Mouse (Mus musculus) midbrain, embryonic 14.5 days (tissue): ENCODE results near the gene Ccdc182. TPM values are rescaled to one million over a fixed set of nuclear protein-coding genes. Genes with fewer than 3 reads are reported as not detected.

Experiments
- ATAC-seq: fragments of 200-750 bp; cut with Nextera tagmentation; 2 replicates; pipeline ENCODE4 v1.8.0; 2017; ENCODE audit warnings: moderate number of reproducible peaks, moderate library complexity; ENCODE audit not compliant: low FRiP score, low TSS enrichment
- DNase-seq: peaks from one replicate; pipeline ENCODE4 v3.0.0-alpha.2; 2015
- H3K27ac ChIP-seq: fragments of 300-500 bp; sonication (generic); replicated peaks from 2 replicates; pipeline ENCODE4 v1.5.1; 2014; ENCODE audit warnings: mild to moderate bottlenecking, low read depth, low read length, moderate library complexity
- H3K27me3 ChIP-seq: fragments of 300-500 bp; sonication (generic); 2 replicates; pipeline ENCODE4 v1.6.1; 2014; ENCODE audit warnings: low read length, control low read depth, mixed read lengths; ENCODE audit not compliant: control insufficient read depth, insufficient read depth
- H3K36me3 ChIP-seq: fragments of 300-500 bp; sonication (generic); 2 replicates; pipeline ENCODE4 v1.6.1; 2014; ENCODE audit warnings: low read length, control low read depth; ENCODE audit not compliant: control insufficient read depth, insufficient read depth
- H3K4me1 ChIP-seq: fragments of 300-500 bp; sonication (generic); 2 replicates; pipeline ENCODE4 v1.6.1; 2014; ENCODE audit warnings: mild to moderate bottlenecking, antibody characterized with exemption, low read length, control low read depth; ENCODE audit not compliant: control insufficient read depth, insufficient read depth
- H3K4me2 ChIP-seq: fragments of 300-500 bp; sonication (generic); 2 replicates; pipeline ENCODE4 v1.6.1; 2014; ENCODE audit warnings: mild to moderate bottlenecking, low read length, moderate library complexity
- H3K4me3 ChIP-seq: fragments of 300-500 bp; sonication (generic); replicated peaks from 2 replicates; pipeline ENCODE4 v1.5.1; 2014; ENCODE audit warnings: low read depth, low read length
- H3K9ac ChIP-seq: fragments of 300-500 bp; sonication (generic); replicated peaks from 2 replicates; pipeline ENCODE4 v1.6.1; 2014; ENCODE audit warnings: mild to moderate bottlenecking, low read length, moderate library complexity
- H3K9me3 ChIP-seq: fragments of 300-500 bp; sonication (generic); 2 replicates; pipeline ENCODE4 v1.6.1; 2016; ENCODE audit warnings: low read length, control low read depth, mixed read lengths; ENCODE audit not compliant: control insufficient read depth
- WGBS: fragments of 180-500 bp; shearing (Covaris S2); extraction: QIAGEN DNeasy Blood & Tissue Kit; methylation state at CpG from one replicate; pipeline ENCODE4 v1.1.7; 2014; 5-methylcytosine and 5-hydroxymethylcytosine counted together
- polyA plus RNA-seq: library from polyadenylated mRNA; unstranded; fragments of >200 nt; fragmentation: Nextera tagmentation; extraction: Ambion mirVana; gene quantifications from 2 replicates; pipeline ENCODE4 v1.2.1, GENCODE M21; 2014

Ccdc182 gene
- polyA plus RNA-seq, 1 experiment from 2014 or later: 0.59 TPM

- ATAC-seq: 0 out of 2 replicates have a peak, but pooled peaks have one; percentile 5
- Histone ChIP-seq H3K4me3 (no peak overlapping the region), H3K9me3 (no peaks in the 10 kb centered on the region), H3K27ac (peak overlapping the region; percentile 78), H3K36me3 (no peaks in the 10 kb centered on the region), H3K27me3 (no peaks in the 10 kb centered on the region), H3K4me2 (peak overlapping the region; percentile 14; the same call in 1 of the 2 replicates), H3K4me1 (peaks cover 22% of the 10 kb centered on the region), H3K9ac (no peak overlapping the region; the same call in 1 of the 2 replicates)
- 13% methylated on average over 7 of the region's 7 CpGs for WGBS
- peak; percentile 69 for DNase-seq
Observed at GRCm38 (mm10) chr11:88253514-88254167, 40.2 kb upstream of the Ccdc182 start.

DNA sequence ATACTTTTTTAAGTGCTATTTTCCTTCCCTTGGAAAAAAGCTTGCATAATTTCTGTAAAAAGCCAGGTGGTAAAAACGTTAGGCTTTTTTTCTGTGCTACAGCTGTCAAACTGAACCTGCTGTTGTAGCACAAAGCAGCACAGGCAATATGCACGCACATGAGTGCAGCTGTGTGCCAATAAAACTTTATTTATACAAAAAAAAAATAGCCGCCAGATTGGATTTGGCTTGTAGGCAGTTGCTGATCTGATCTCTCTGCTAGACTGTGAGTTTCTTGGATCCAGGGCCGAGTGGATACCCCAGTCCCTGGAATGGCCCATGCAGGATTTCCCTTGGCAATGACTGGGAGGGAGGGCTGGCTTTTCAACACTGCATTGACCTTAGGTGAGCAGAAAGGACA, 36.2 kb upstream of the Ccdc182 start:
- H3K4me3 ChIP-seq: no peak overlapping the region
- H3K9me3 ChIP-seq: no peaks in the 10 kb centered on the region
- no peak overlapping the region for H3K4me2 ChIP-seq
- ATAC-seq: no peak
- H3K36me3 ChIP-seq: no peaks in the 10 kb centered on the region
- H3K27ac ChIP-seq: no peak overlapping the region
- no peaks in the 10 kb centered on the region for H3K27me3 ChIP-seq
- no peak overlapping the region for H3K9ac ChIP-seq
- 86% methylated on average over 4 of the region's 4 CpGs for WGBS
- H3K4me1 ChIP-seq: peaks cover 22% of the 10 kb centered on the region
- DNase-seq: no peak

DNA sequence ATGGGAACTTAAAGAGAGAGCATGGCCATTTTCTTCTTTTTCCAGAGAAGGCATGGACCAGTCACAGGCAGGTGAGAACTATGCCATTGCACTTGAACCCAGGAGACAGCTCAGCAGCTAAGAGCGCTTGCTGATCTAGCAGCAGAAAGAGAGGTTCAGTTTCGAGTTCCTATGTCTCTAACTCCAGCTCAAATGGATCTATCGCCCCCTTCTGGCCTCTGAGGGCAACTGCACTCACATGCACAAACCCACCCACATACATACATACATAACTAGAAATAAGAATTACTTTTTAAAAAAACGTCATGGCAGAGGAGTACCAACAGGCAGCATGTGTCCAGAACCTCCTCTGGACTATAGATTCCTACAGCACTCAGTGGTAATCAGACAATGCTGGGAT, 35.6 kb upstream of the Ccdc182 start:
- Histone ChIP-seq H3K27ac (no peak overlapping the region), H3K9ac (no peak overlapping the region), H3K4me3 (no peak overlapping the region), H3K4me1 (peaks cover 18% of the 10 kb centered on the region), H3K27me3 (no peaks in the 10 kb centered on the region), H3K4me2 (no peak overlapping the region), H3K9me3 (no peaks in the 10 kb centered on the region), H3K36me3 (no peaks in the 10 kb centered on the region)
- ATAC-seq (no peak), DNase-seq (no peak)
- 92% methylated on average over 4 of the region's 4 CpGs for WGBS

- Histone ChIP-seq H3K27ac (no peak overlapping the region), H3K27me3 (no peaks in the 10 kb centered on the region), H3K4me2 (no peak overlapping the region), H3K9me3 (no peaks in the 10 kb centered on the region), H3K9ac (no peak overlapping the region), H3K36me3 (no peaks in the 10 kb centered on the region), H3K4me3 (no peak overlapping the region), H3K4me1 (peaks cover 6% of the 10 kb centered on the region)
- 60% methylated on average over 7 of the region's 7 CpGs for WGBS
- no peak for DNase-seq
- no peak for ATAC-seq
Observed at GRCm38 (mm10) chr11:88260463-88260862, 33.4 kb upstream of the Ccdc182 start.

DNA sequence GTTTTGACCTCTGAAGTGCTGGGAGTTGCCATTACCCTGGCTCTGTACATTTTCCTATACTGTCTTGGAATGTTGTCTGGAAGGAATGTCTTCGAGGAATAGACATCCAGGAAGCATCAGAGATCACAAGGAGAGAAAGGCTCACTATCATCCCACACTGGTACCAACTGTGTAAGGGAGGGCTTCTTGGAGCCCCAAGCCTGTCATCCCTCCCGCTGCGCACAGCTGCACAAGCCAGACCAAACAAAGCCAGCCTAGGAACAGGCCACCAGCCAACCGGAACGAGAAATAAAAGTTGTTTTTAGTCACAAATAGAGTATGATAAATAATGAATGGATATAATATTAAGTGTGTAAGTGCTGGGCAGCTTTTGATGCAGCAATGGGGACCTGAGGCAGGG, 29.0 kb upstream of the Ccdc182 start:
- 36% methylated on average over 5 of the region's 5 CpGs for WGBS
- DNase-seq: no peak
- peaks cover 17% of the 10 kb centered on the region for H3K4me1 ChIP-seq
- H3K9ac ChIP-seq: no peak overlapping the region
- no peak overlapping the region for H3K4me3 ChIP-seq
- no peaks in the 10 kb centered on the region for H3K27me3 ChIP-seq
- no peak overlapping the region for H3K4me2 ChIP-seq
- H3K9me3 ChIP-seq: no peaks in the 10 kb centered on the region
- H3K27ac ChIP-seq: no peak overlapping the region
- ATAC-seq: no peak
- H3K36me3 ChIP-seq: no peaks in the 10 kb centered on the region

- Histone ChIP-seq H3K9ac (no peak overlapping the region), H3K4me1 (peaks cover 17% of the 10 kb centered on the region), H3K4me3 (no peak overlapping the region), H3K4me2 (no peak overlapping the region), H3K9me3 (no peaks in the 10 kb centered on the region), H3K27me3 (no peaks in the 10 kb centered on the region), H3K27ac (peak overlapping the region; percentile 28; the same call in 1 of the 2 replicates), H3K36me3 (no peaks in the 10 kb centered on the region)
- no peak for DNase-seq
- no peak for ATAC-seq
- 39% methylated on average over 6 of the region's 6 CpGs for WGBS
Observed at GRCm38 (mm10) chr11:88266311-88266710, 27.5 kb upstream of the Ccdc182 start.

- Histone ChIP-seq H3K9ac (no peak overlapping the region), H3K4me3 (no peak overlapping the region), H3K27ac (no peak overlapping the region), H3K27me3 (no peaks in the 10 kb centered on the region), H3K4me1 (peaks cover 38% of the 10 kb centered on the region), H3K36me3 (no peaks in the 10 kb centered on the region), H3K4me2 (no peak overlapping the region), H3K9me3 (no peaks in the 10 kb centered on the region)
- WGBS: 73% methylated on average over 3 of the region's 3 CpGs
- DNase-seq (no peak), ATAC-seq (no peak)
Observed at GRCm38 (mm10) chr11:88271870-88272269, 22.0 kb upstream of the Ccdc182 start.

GRCm38 (mm10) chr11:88274111-88274879, 19.6 kb upstream of the Ccdc182 start:
- H3K9me3 ChIP-seq: no peaks in the 10 kb centered on the region
- 0 out of 2 replicates have a peak overlapping the region, but pooled peaks have one; percentile 23 for H3K9ac ChIP-seq
- peak; percentile 73 for DNase-seq
- H3K27me3 ChIP-seq: no peaks in the 10 kb centered on the region
- WGBS: 3% methylated on average over 23 of the region's 23 CpGs
- peak overlapping the region; percentile 92 for H3K27ac ChIP-seq
- peak overlapping the region; percentile 38 for H3K4me2 ChIP-seq
- no peak overlapping the region for H3K4me3 ChIP-seq
- peaks cover 34% of the 10 kb centered on the region for H3K4me1 ChIP-seq
- ATAC-seq: peak; percentile 62
- H3K36me3 ChIP-seq: no peaks in the 10 kb centered on the region
